Mouse (Mus musculus) MEL (cell line): ENCODE data around the gene Col13a1. TPM values are rescaled to one million over a fixed set of nuclear protein-coding genes. Genes with fewer than 3 reads are reported as not detected.

Experiments used
- DNase-seq: peaks from one replicate; pipeline ENCODE4 v3.0.0; 2011; ENCODE audit warnings: low read depth, low spot score
- H3K27ac ChIP-seq: 2 replicates; pipeline ENCODE4 v1.5.1; 2012; ENCODE audit warnings: low read depth, mild to moderate bottlenecking, control low read depth, low read length, moderate library complexity; ENCODE audit not compliant: control insufficient read depth
- H3K27me3 ChIP-seq, 2 experiments: fragments of 150-350 bp in 1 of 2; sonication (generic) in 1 of 2; 2 replicates each; pipeline ENCODE4 v1.6.1; 2012; ENCODE audit warnings: low read length in 2 of 2, mild to moderate bottlenecking in 2 of 2, improper control_type of control experiment in 1 of 2, moderate library complexity in 1 of 2; ENCODE audit not compliant: insufficient read depth in 2 of 2, control insufficient read depth in 1 of 2
- H3K36me3 ChIP-seq, 2 experiments: 2 replicates each; pipeline ENCODE4 v1.6.1; 2012 to 2014; ENCODE audit warnings: low read length in 2 of 2, improper control_type of control experiment in 1 of 2, inconsistent platforms in 1 of 2, mild to moderate bottlenecking in 1 of 2; ENCODE audit not compliant: insufficient read depth in 2 of 2, control insufficient read depth in 1 of 2
- H3K4me1 ChIP-seq, 2 experiments: fragments of 150-350 bp in 1 of 2; sonication (generic) in 1 of 2; 2 replicates each; pipeline ENCODE4 v1.6.1; 2012; ENCODE audit warnings: low read length in 2 of 2, improper control_type of control experiment in 1 of 2, mild to moderate bottlenecking in 1 of 2; ENCODE audit not compliant: insufficient read depth in 2 of 2, control insufficient read depth in 1 of 2
- H3K4me3 ChIP-seq, 2 experiments: fragments of 150-350 bp in 1 of 2; sonication (generic) in 1 of 2; 2 replicates each; pipeline ENCODE4 v1.5.1; 2012; ENCODE audit warnings: low read depth in 2 of 2, low read length in 2 of 2, mild to moderate bottlenecking in 2 of 2, moderate library complexity in 2 of 2, control low read depth in 1 of 2, improper control_type of control experiment in 1 of 2; ENCODE audit not compliant: control insufficient read depth in 1 of 2, insufficient read depth in 1 of 2
- H3K79me2 ChIP-seq: 2 replicates; pipeline ENCODE4 v1.6.1; 2012; ENCODE audit warnings: mild to moderate bottlenecking, low read length, moderate library complexity; ENCODE audit not compliant: control insufficient read depth, poor library complexity, insufficient read depth
- H3K9ac ChIP-seq: 2 replicates; pipeline ENCODE4 v1.6.1; 2012; ENCODE audit warnings: low read depth, mild to moderate bottlenecking, control low read depth, low read length, moderate library complexity; ENCODE audit not compliant: control insufficient read depth, poor library complexity, severe bottlenecking
- H3K9me3 ChIP-seq: fragments of 150-350 bp; sonication (generic); replicated peaks from 2 replicates; pipeline ENCODE4 v1.6.1; 2012; ENCODE audit warnings: mild to moderate bottlenecking, low read length, improper control_type of control experiment, moderate library complexity; ENCODE audit not compliant: insufficient read depth
- BHLHE40 ChIP-seq: IDR thresholded peaks from 2 replicates; pipeline ENCODE4 v1.6.1; 2012; ENCODE audit warnings: low read depth, mild to moderate bottlenecking, inconsistent platforms, low read length, improper control_type of control experiment, borderline replicate concordance
- CHD1 ChIP-seq: IDR thresholded peaks from 2 replicates; pipeline ENCODE4 v1.6.1; 2012; ENCODE audit warnings: low read depth, mild to moderate bottlenecking, inconsistent platforms, low read length, improper control_type of control experiment
- CHD2 ChIP-seq: IDR thresholded peaks from 2 replicates; pipeline ENCODE4 v1.6.1; 2011; ENCODE audit warnings: low read length, improper control_type of control experiment
- EP300 ChIP-seq, 2 experiments: IDR thresholded peaks; 2 replicates each; pipeline ENCODE4 v1.6.1; 2011; ENCODE audit warnings: improper control_type of control experiment in 2 of 2, low read length in 2 of 2, low read depth in 1 of 2, mild to moderate bottlenecking in 1 of 2
- GATA1 ChIP-seq: IDR thresholded peaks from 2 replicates; pipeline ENCODE4 v1.6.1; 2011; ENCODE audit warnings: low read depth, low read length, improper control_type of control experiment
- KAT2A ChIP-seq: conservative IDR thresholded peaks from 2 replicates; pipeline ENCODE4 v1.6.1; 2012; ENCODE audit warnings: low read depth, low read length, improper control_type of control experiment, inconsistent platforms
- MAZ ChIP-seq: IDR thresholded peaks from 2 replicates; pipeline ENCODE4 v1.6.1; 2012; ENCODE audit warnings: low read depth, mild to moderate bottlenecking, inconsistent platforms, low read length, improper control_type of control experiment
- MXI1 ChIP-seq: IDR thresholded peaks from 2 replicates; pipeline ENCODE4 v1.6.1; 2011; ENCODE audit warnings: mild to moderate bottlenecking, low read depth, low read length, improper control_type of control experiment
- MYB ChIP-seq: IDR thresholded peaks from 2 replicates; pipeline ENCODE4 v1.6.1; 2011; ENCODE audit warnings: mild to moderate bottlenecking, low read depth, low read length, improper control_type of control experiment
- MYC ChIP-seq: IDR thresholded peaks from 2 replicates; pipeline ENCODE4 v1.6.1; 2011; ENCODE audit warnings: low read depth, mild to moderate bottlenecking, low read length, improper control_type of control experiment, moderate library complexity
- NELFE ChIP-seq: IDR thresholded peaks from 2 replicates; pipeline ENCODE4 v1.6.1; 2011; ENCODE audit warnings: low read depth, low read length, improper control_type of control experiment
- POLR2AphosphoS2 ChIP-seq: IDR thresholded peaks from 2 replicates; pipeline ENCODE4 v1.6.1; 2011; ENCODE audit warnings: low read length, improper control_type of control experiment
- POLR2AphosphoS5 ChIP-seq: IDR thresholded peaks from 2 replicates; pipeline ENCODE4 v1.6.1; 2012; ENCODE audit warnings: low read depth, borderline replicate concordance, mild to moderate bottlenecking, inconsistent platforms, low read length, moderate library complexity, mixed read lengths
- RCOR1 ChIP-seq: IDR thresholded peaks from 2 replicates; pipeline ENCODE4 v1.6.1; 2012; ENCODE audit warnings: low read depth, mild to moderate bottlenecking, inconsistent platforms, low read length, improper control_type of control experiment
- SIN3A ChIP-seq: IDR thresholded peaks from 2 replicates; pipeline ENCODE4 v1.6.1; 2012; ENCODE audit warnings: low read length, improper control_type of control experiment, inconsistent platforms
- TAL1 ChIP-seq: IDR thresholded peaks from 2 replicates; pipeline ENCODE4 v1.6.1; 2012; ENCODE audit warnings: mild to moderate bottlenecking, inconsistent platforms, low read length, moderate library complexity, mixed read lengths
- TBP ChIP-seq: IDR thresholded peaks from 2 replicates; pipeline ENCODE4 v1.8.0; 2011; ENCODE audit warnings: low read depth, low read length, improper control_type of control experiment
- UBTF ChIP-seq: IDR thresholded peaks from 2 replicates; pipeline ENCODE4 v1.6.1; 2012; ENCODE audit warnings: low read depth, mild to moderate bottlenecking, inconsistent platforms, low read length, improper control_type of control experiment, moderate library complexity, borderline replicate concordance; ENCODE audit not compliant: insufficient read depth
- USF2 ChIP-seq, 2 experiments: IDR thresholded peaks; 2 replicates each; pipeline ENCODE4 v1.6.1; 2011 to 2012; ENCODE audit warnings: improper control_type of control experiment in 2 of 2, low read length in 2 of 2, borderline replicate concordance in 1 of 2, inconsistent platforms in 1 of 2, low read depth in 1 of 2, mild to moderate bottlenecking in 1 of 2; ENCODE audit not compliant: insufficient read depth in 1 of 2
- ZC3H11A ChIP-seq: IDR thresholded peaks from 2 replicates; pipeline ENCODE4 v1.6.1; 2012; ENCODE audit warnings: low read depth, mild to moderate bottlenecking, inconsistent platforms, low read length, improper control_type of control experiment
- ZKSCAN1 ChIP-seq: IDR thresholded peaks from 2 replicates; pipeline ENCODE4 v1.6.1; 2012; ENCODE audit warnings: low read depth, mild to moderate bottlenecking, inconsistent platforms, low read length, improper control_type of control experiment, moderate library complexity
- ZNF384 ChIP-seq: IDR thresholded peaks from 2 replicates; pipeline ENCODE4 v1.6.1; 2012; ENCODE audit warnings: low read depth, mild to moderate bottlenecking, inconsistent platforms, low read length, improper control_type of control experiment
- polyA plus RNA-seq, 2 experiments: library from polyadenylated mRNA; stranded (reverse) in 1 of 2; unstranded in 1 of 2; fragments of >175 nt in 1 of 2; fragments of >200 nt in 1 of 2; gene quantifications; 2 replicates each; pipeline versions ENCODE4 v1.2.1 to v1.2.4; 2012; ENCODE audit warnings: low replicate concordance in 2 of 2, low read depth in 1 of 2; ENCODE audit not compliant: insufficient read length in 2 of 2, insufficient read depth in 1 of 2, missing spikeins in 1 of 2
- total RNA-seq: library from RNA; depleted of rRNA; stranded (reverse); fragments of 300-350 nt; gene quantifications from 2 replicates; pipeline ENCODE4 v1.2.3, GENCODE M21; 2012

Col13a1 gene
- total and polyA plus RNA-seq, 3 experiments = not detected

DNA sequence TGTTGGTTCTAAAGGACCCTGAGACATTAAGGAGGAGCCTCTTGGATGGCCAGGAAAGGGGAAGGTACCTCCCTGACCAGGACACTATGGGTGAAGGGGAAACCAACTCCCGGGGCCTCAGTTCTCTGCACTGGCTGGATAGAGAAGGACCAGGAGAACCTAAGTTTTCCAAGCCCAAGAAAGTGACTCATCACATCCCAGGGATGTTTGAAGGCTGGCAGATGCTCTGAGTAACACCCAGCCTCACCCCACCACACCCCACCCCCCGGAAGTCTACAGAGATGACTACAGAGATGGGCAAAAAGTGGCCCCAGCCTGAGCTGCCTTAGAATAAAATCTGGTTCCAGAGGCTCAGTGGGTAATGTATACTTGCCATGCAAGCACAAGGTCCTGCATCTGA lies 34.5 kb downstream of the Col13a1 start:
- Histone ChIP-seq H3K27me3 (no peaks in the 10 kb centered on the region), H3K4me1 (no peaks in the 10 kb centered on the region), H3K9me3 (no peaks in the 10 kb centered on the region), H3K79me2 (no peaks in the 10 kb centered on the region), H3K27ac (no peak overlapping the region), H3K9ac (no peak overlapping the region), H3K36me3 (no peaks in the 10 kb centered on the region), H3K4me3 (no peak overlapping the region)
- TF ChIP-seq POLR2AphosphoS5 (no peak), RCOR1 (no peak), TBP (no peak), MXI1 (no peak)
- DNase-seq = no peak

GRCm38 (mm10) chr10:61943480-61943879 lies 35.4 kb downstream of the Col13a1 start:
- no peaks in the 10 kb centered on the region for H3K27me3 ChIP-seq
- no peaks in the 10 kb centered on the region for H3K36me3 ChIP-seq
- H3K9ac ChIP-seq = no peak overlapping the region
- no peaks in the 10 kb centered on the region for H3K9me3 ChIP-seq
- H3K27ac ChIP-seq = no peak overlapping the region
- H3K4me3 ChIP-seq = no peak overlapping the region
- no peaks in the 10 kb centered on the region for H3K4me1 ChIP-seq
- no peaks in the 10 kb centered on the region for H3K79me2 ChIP-seq
- DNase-seq = no peak
- no peak for TF ChIP-seq SIN3A
- TF ChIP-seq TAL1 = no peak
- TF ChIP-seq POLR2AphosphoS2 = no peak
- no peak for TF ChIP-seq GATA1
- TF ChIP-seq USF2 (IDR thresholded peaks at IDR 0.05; ENCODE audit: borderline replicate concordance in 1 of 2, insufficient read depth in 1 of 2, low read depth in 1 of 2, low read length in 2 of 2) = no peak
- TF ChIP-seq ZC3H11A = no peak
- no peak for TF ChIP-seq KAT2A
- TF ChIP-seq EP300 (IDR thresholded peaks at IDR 0.05; ENCODE audit: low read depth in 1 of 2, low read length in 2 of 2) = no peak
- TF ChIP-seq ZNF384 = no peak
- TF ChIP-seq UBTF = no peak
- no peak for TF ChIP-seq CHD2
- no peak for TF ChIP-seq NELFE
- no peak for TF ChIP-seq BHLHE40
- no peak for TF ChIP-seq MYC
- TF ChIP-seq CHD1 = no peak
- no peak for TF ChIP-seq ZKSCAN1
- TF ChIP-seq MYB = no peak
- no peak for TF ChIP-seq MAZ
